Mouse (Mus musculus) midbrain, postnatal 0 days (tissue): ENCODE measurements around the gene Gfra1. TPM values are rescaled to one million over a fixed set of nuclear protein-coding genes. Genes with fewer than 3 reads are reported as not detected.

Experiments
- ATAC-seq: fragments of 200-750 bp; cut with Nextera tagmentation; 2 replicates; pipeline ENCODE4 v1.8.0; 2017; ENCODE audit warnings: moderate number of reproducible peaks, mild to moderate bottlenecking, moderate TSS enrichment, moderate library complexity; ENCODE audit not compliant: low FRiP score
- DNase-seq: peaks from one replicate; pipeline ENCODE4 v3.0.0-alpha.2; 2015; ENCODE audit warnings: low spot score
- H3K27ac ChIP-seq: fragments of 300-500 bp; sonication (generic); 2 replicates; pipeline ENCODE4 v1.5.1; 2014; ENCODE audit warnings: low read depth, mild to moderate bottlenecking, low read length, mixed read lengths
- H3K27me3 ChIP-seq: fragments of 300-500 bp; sonication (generic); 2 replicates; pipeline ENCODE4 v1.6.1; 2014; ENCODE audit warnings: low read length, control low read depth, mixed read lengths; ENCODE audit not compliant: insufficient read depth
- H3K36me3 ChIP-seq: fragments of 300-500 bp; sonication (generic); 2 replicates; pipeline ENCODE4 v1.6.1; 2014; ENCODE audit warnings: low read length, control low read depth, mixed read lengths; ENCODE audit not compliant: insufficient read depth
- H3K4me1 ChIP-seq: fragments of 300-500 bp; sonication (generic); 2 replicates; pipeline ENCODE4 v1.6.1; 2014; ENCODE audit warnings: mild to moderate bottlenecking, control low read depth, antibody characterized with exemption, low read length, mixed read lengths; ENCODE audit not compliant: insufficient read depth
- H3K4me2 ChIP-seq: fragments of 300-500 bp; sonication (generic); 2 replicates; pipeline ENCODE4 v1.6.1; 2014; ENCODE audit warnings: low read depth, mild to moderate bottlenecking, low read length, mixed read lengths; ENCODE audit not compliant: poor library complexity, severe bottlenecking
- H3K4me3 ChIP-seq: fragments of 300-500 bp; sonication (generic); 2 replicates; pipeline ENCODE4 v1.5.1; 2014; ENCODE audit warnings: low read depth, mild to moderate bottlenecking, low read length, moderate library complexity
- H3K9ac ChIP-seq: fragments of 300-500 bp; sonication (generic); replicated peaks from 2 replicates; pipeline ENCODE4 v1.6.1; 2014; ENCODE audit warnings: mild to moderate bottlenecking, low read length, moderate library complexity, mixed read lengths; ENCODE audit not compliant: poor library complexity, severe bottlenecking
- H3K9me3 ChIP-seq: fragments of 300-500 bp; sonication (generic); 2 replicates; pipeline ENCODE4 v1.6.1; 2016; ENCODE audit warnings: low read length, control low read depth
- CTCF ChIP-seq: IDR thresholded peaks from 2 replicates; pipeline ENCODE4 v1.5.1; 2016; ENCODE audit warnings: antibody characterized with exemption, mild to moderate bottlenecking
- WGBS: fragments of 180-500 bp; shearing (Covaris S2); extraction: QIAGEN DNeasy Blood & Tissue Kit; methylation state at CpG from one replicate; pipeline ENCODE4 v1.1.7; 2014; 5-methylcytosine and 5-hydroxymethylcytosine counted together
- polyA plus RNA-seq: library from polyadenylated mRNA; unstranded; fragments of >200 nt; fragmentation: Nextera tagmentation; extraction: Ambion mirVana; gene quantifications from 2 replicates; pipeline ENCODE4 v1.2.1, GENCODE M21; 2015
- total RNA-seq: library from RNA; depleted of rRNA; stranded (reverse); fragments of >200 nt; gene quantifications from 2 replicates; pipeline ENCODE4 v1.2.3, GENCODE M21; 2014

Gfra1 gene
- total and polyA plus RNA-seq, 2 experiments from 2014 or later: 34.4 to 101 TPM

- ATAC-seq: no peak
Measured at GRCm38 (mm10) chr19:58227725-58228124, 228.0 kb downstream of the Gfra1 start.

GRCm38 (mm10) chr19:58226882-58227281, 228.8 kb downstream of the Gfra1 start:
- no peak overlapping the region for H3K27ac ChIP-seq
- TF ChIP-seq CTCF: no peak
- DNase-seq (no peak), ATAC-seq (no peak)
- no peaks in the 10 kb centered on the region for H3K27me3 ChIP-seq
- H3K4me2 ChIP-seq: no peak overlapping the region
- 37% methylated on average over 3 of the region's 3 CpGs for WGBS
- H3K9ac ChIP-seq: no peak overlapping the region
- no peaks in the 10 kb centered on the region for H3K36me3 ChIP-seq
- no peak overlapping the region for H3K4me3 ChIP-seq
- no peaks in the 10 kb centered on the region for H3K9me3 ChIP-seq
- 0 out of 2 replicates have a peak, but pooled peaks cover 3% of the 10 kb centered on the region for H3K4me1 ChIP-seq

More at GRCm38 (mm10) chr19:58227725-58228124, 228.0 kb downstream of the Gfra1 start:
- no peak overlapping the region for H3K27ac ChIP-seq
- H3K4me3 ChIP-seq: no peak overlapping the region
- no peak overlapping the region for H3K9ac ChIP-seq
- no peaks in the 10 kb centered on the region for H3K36me3 ChIP-seq
- no peak for TF ChIP-seq CTCF
- H3K4me2 ChIP-seq: no peak overlapping the region
- WGBS: 54% methylated on average over 9 of the region's 9 CpGs
- DNase-seq: no peak
- H3K4me1 ChIP-seq: 0 out of 2 replicates have a peak, but pooled peaks cover 3% of the 10 kb centered on the region
- no peaks in the 10 kb centered on the region for H3K27me3 ChIP-seq
- no peaks in the 10 kb centered on the region for H3K9me3 ChIP-seq

- 69% methylated on average over 25 of the region's 25 CpGs for WGBS
- no peak overlapping the region for H3K27ac ChIP-seq
- ATAC-seq (no peak), DNase-seq (no peak)
- no peaks in the 10 kb centered on the region for H3K9me3 ChIP-seq
- no peaks in the 10 kb centered on the region for H3K27me3 ChIP-seq
- TF ChIP-seq CTCF: no peak
- H3K4me1 ChIP-seq: no peaks in the 10 kb centered on the region
- no peak overlapping the region for H3K9ac ChIP-seq
- no peaks in the 10 kb centered on the region for H3K36me3 ChIP-seq
- H3K4me3 ChIP-seq: no peak overlapping the region
- no peak overlapping the region for H3K4me2 ChIP-seq
Measured at GRCm38 (mm10) chr19:58220061-58220831, 235.5 kb downstream of the Gfra1 start.

GRCm38 (mm10) chr19:58217591-58217990, 238.1 kb downstream of the Gfra1 start:
- 73% methylated on average over 4 of the region's 4 CpGs for WGBS
- ATAC-seq (no peak), DNase-seq (peak; percentile 63)

GRCm38 (mm10) chr19:58206496-58207044, 249.1 kb downstream of the Gfra1 start:
- H3K4me3 ChIP-seq: no peak overlapping the region
- H3K27me3 ChIP-seq: no peaks in the 10 kb centered on the region
- no peak overlapping the region for H3K9ac ChIP-seq
- no peak for ATAC-seq
- no peak for TF ChIP-seq CTCF
- no peaks in the 10 kb centered on the region for H3K9me3 ChIP-seq
- no peaks in the 10 kb centered on the region for H3K4me1 ChIP-seq
- WGBS: 73% methylated on average over 10 of the region's 10 CpGs
- H3K4me2 ChIP-seq: no peak overlapping the region
- DNase-seq: peak; percentile 53
- no peak overlapping the region for H3K27ac ChIP-seq
- H3K36me3 ChIP-seq: no peaks in the 10 kb centered on the region

More at GRCm38 (mm10) chr19:58217591-58217990, 238.1 kb downstream of the Gfra1 start:
- Histone ChIP-seq H3K27ac (no peak overlapping the region), H3K4me1 (no peaks in the 10 kb centered on the region), H3K9ac (no peak overlapping the region), H3K4me3 (no peak overlapping the region), H3K4me2 (no peak overlapping the region), H3K27me3 (no peaks in the 10 kb centered on the region), H3K9me3 (no peaks in the 10 kb centered on the region), H3K36me3 (no peaks in the 10 kb centered on the region)
- TF ChIP-seq CTCF: no peak

GRCm38 (mm10) chr19:58205470-58205869, 250.2 kb downstream of the Gfra1 start:
- Histone ChIP-seq H3K27me3 (no peaks in the 10 kb centered on the region), H3K27ac (no peak overlapping the region), H3K9me3 (no peaks in the 10 kb centered on the region), H3K4me2 (no peak overlapping the region), H3K36me3 (no peaks in the 10 kb centered on the region), H3K4me3 (no peak overlapping the region), H3K9ac (no peak overlapping the region), H3K4me1 (no peaks in the 10 kb centered on the region)
- no peak for TF ChIP-seq CTCF
- 76% methylated on average over 7 of the region's 7 CpGs for WGBS
- ATAC-seq: no peak
- DNase-seq: no peak
